Mouse (Mus musculus): ENCODE data around the gene Drc1. TPM values are rescaled to one million over a fixed set of nuclear protein-coding genes. Genes with fewer than 3 reads are reported as not detected.

The Drc1 gene
- polyA plus RNA-seq, 1 experiment from 2014 or later: 0.44 TPM

DNA sequence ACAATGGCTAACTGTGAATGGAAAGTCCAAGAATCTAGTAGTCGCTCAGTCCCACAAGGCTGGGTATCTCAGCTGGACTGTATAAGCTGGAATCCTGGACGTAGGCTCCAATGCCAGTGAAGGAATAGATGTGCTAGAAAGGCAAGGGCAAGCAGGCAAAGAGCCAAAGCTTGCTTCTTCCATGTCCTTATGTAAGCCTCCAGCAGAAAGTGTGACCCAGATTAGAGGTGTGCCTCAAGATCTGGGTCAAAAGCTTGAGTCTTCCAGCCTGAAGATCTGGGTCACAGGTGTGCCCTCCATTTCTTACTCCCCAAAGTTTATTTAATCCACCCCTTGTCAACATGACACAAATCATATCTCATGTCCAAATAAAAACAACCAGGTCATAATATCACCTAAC lies 4.8 kb upstream of the Drc1 start:
- no peaks in the 10 kb centered on the region for H3K4me1 ChIP-seq (ENCODE audit: control insufficient read depth, insufficient read depth, low read length)
- no peak for ATAC-seq (ENCODE audit: insufficient number of reproducible peaks, low FRiP score, low TSS enrichment, low read depth)
- no peak overlapping the region for H3K4me3 ChIP-seq (ENCODE audit: low read depth, low read length)
- no peaks in the 10 kb centered on the region for H3K27me3 ChIP-seq (ENCODE audit: control insufficient read depth, insufficient read depth, low read length)
- no peaks in the 10 kb centered on the region for H3K36me3 ChIP-seq (ENCODE audit: control insufficient read depth, insufficient read depth, low read length)
- H3K9me3 ChIP-seq (ENCODE audit: control insufficient read depth, low read length): no peaks in the 10 kb centered on the region
- no peak overlapping the region for H3K27ac ChIP-seq (replicated peaks; ENCODE audit: low read depth, low read length)
- H3K4me2 ChIP-seq (ENCODE audit: low read depth, severe bottlenecking): no peak overlapping the region
- DNase-seq (ENCODE audit: low spot score): no peak
- WGBS: 88% methylated on average over 2 of the region's 2 CpGs
- H3K9ac ChIP-seq (ENCODE audit: low read length): no peak overlapping the region

DNA sequence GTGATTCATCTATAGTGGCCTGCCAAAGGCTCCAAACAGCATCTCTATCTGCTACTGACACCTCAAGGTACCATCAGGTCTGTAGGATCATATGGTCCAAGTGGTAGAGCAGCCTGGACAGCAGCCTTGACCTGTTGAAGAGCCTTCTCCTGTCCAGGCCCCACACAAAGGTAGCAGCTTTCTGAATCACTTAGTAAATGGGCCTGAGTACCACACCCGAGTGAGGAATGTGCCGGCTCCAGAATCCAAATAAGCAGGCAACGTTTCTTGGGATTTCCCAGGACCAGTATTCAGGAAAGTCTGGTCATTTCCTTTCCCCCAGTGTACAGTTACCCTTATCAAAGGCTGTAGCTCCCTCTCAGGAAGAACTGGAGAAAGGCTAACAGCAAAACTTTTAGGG lies 2.2 kb upstream of the Drc1 start:
- no peak overlapping the region for H3K9ac ChIP-seq (ENCODE audit: low read length)
- H3K9me3 ChIP-seq (ENCODE audit: control insufficient read depth, low read length): no peaks in the 10 kb centered on the region
- WGBS: 69% methylated on average over 3 of the region's 3 CpGs
- H3K4me3 ChIP-seq (ENCODE audit: low read depth, low read length): no peak overlapping the region
- no peaks in the 10 kb centered on the region for H3K4me1 ChIP-seq (ENCODE audit: control insufficient read depth, insufficient read depth, low read length)
- DNase-seq (ENCODE audit: low spot score) (no peak), ATAC-seq (ENCODE audit: insufficient number of reproducible peaks, low FRiP score, low TSS enrichment, low read depth) (no peak)
- H3K27ac ChIP-seq (replicated peaks; ENCODE audit: low read depth, low read length): no peak overlapping the region
- no peaks in the 10 kb centered on the region for H3K27me3 ChIP-seq (ENCODE audit: control insufficient read depth, insufficient read depth, low read length)
- no peaks in the 10 kb centered on the region for H3K36me3 ChIP-seq (ENCODE audit: control insufficient read depth, insufficient read depth, low read length)
- H3K4me2 ChIP-seq (ENCODE audit: low read depth, severe bottlenecking): no peak overlapping the region

DNA sequence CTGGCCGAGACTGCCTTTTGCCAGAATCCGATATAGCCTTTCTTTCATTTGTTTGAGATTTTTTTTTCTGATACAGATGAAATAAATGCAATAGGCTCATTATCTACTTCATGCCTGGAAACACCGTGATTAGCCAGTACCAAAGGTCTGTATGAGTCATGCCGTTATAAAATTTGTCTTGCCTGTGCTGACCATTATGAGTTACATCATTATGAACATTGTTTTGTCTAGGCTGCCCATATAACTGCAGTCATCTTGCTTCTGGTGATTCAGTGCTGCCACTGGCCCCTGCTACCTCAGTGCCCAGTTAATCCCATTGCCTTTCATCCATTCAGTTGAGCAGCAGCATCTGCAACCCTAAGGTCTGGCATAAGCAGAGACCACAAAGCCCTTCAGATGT lies 1.7 kb upstream of the Drc1 start:
- H3K9ac ChIP-seq (ENCODE audit: low read length): no peak overlapping the region
- DNase-seq (ENCODE audit: low spot score) (no peak), ATAC-seq (ENCODE audit: insufficient number of reproducible peaks, low FRiP score, low TSS enrichment, low read depth) (no peak)
- H3K27me3 ChIP-seq (ENCODE audit: control insufficient read depth, insufficient read depth, low read length): no peaks in the 10 kb centered on the region
- WGBS: 87% methylated on average over 4 of the region's 4 CpGs
- no peaks in the 10 kb centered on the region for H3K4me1 ChIP-seq (ENCODE audit: control insufficient read depth, insufficient read depth, low read length)
- no peaks in the 10 kb centered on the region for H3K36me3 ChIP-seq (ENCODE audit: control insufficient read depth, insufficient read depth, low read length)
- H3K4me3 ChIP-seq (ENCODE audit: low read depth, low read length): no peak overlapping the region
- no peak overlapping the region for H3K27ac ChIP-seq (replicated peaks; ENCODE audit: low read depth, low read length)
- H3K4me2 ChIP-seq (ENCODE audit: low read depth, severe bottlenecking): no peak overlapping the region
- no peaks in the 10 kb centered on the region for H3K9me3 ChIP-seq (ENCODE audit: control insufficient read depth, low read length)

DNA sequence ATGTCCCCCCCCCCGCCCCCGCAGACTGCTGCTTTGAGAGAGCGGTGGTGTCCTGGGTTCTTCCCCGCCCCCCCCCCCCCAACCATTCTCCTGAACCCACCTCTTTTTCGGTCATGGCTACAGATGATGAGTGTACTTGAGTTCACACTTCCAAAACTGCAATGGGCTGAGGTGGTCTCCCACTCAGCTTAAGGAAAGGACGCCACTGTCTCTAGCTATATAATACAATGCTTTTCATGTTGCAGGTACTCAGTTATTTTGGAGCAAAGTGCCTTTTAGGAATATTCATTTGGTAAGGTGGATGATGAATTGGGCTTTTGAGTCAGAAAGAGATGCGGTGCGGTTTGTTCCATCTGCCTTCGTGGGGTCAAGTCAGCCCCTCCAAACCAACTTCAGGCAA lies 324 bp upstream of the Drc1 start:
- Histone ChIP-seq H3K4me2 (ENCODE audit: low read depth, severe bottlenecking) (peak overlapping the region; percentile 66), H3K36me3 (ENCODE audit: control insufficient read depth, insufficient read depth, low read length) (no peaks in the 10 kb centered on the region), H3K27ac (replicated peaks; ENCODE audit: low read depth, low read length) (no peak overlapping the region), H3K4me1 (ENCODE audit: control insufficient read depth, insufficient read depth, low read length) (no peaks in the 10 kb centered on the region), H3K9me3 (ENCODE audit: control insufficient read depth, low read length) (peaks cover 2% of the 10 kb centered on the region; the same call in 1 of the 2 replicates), H3K27me3 (ENCODE audit: control insufficient read depth, insufficient read depth, low read length) (no peaks in the 10 kb centered on the region), H3K9ac (ENCODE audit: low read length) (no peak overlapping the region), H3K4me3 (ENCODE audit: low read depth, low read length) (peak overlapping the region; percentile 35; the same call in 1 of the 2 replicates)
- WGBS: 45% methylated on average over 9 of the region's 9 CpGs
- ATAC-seq (ENCODE audit: insufficient number of reproducible peaks, low FRiP score, low TSS enrichment, low read depth) (no peak), DNase-seq (ENCODE audit: low spot score) (no peak)

DNA sequence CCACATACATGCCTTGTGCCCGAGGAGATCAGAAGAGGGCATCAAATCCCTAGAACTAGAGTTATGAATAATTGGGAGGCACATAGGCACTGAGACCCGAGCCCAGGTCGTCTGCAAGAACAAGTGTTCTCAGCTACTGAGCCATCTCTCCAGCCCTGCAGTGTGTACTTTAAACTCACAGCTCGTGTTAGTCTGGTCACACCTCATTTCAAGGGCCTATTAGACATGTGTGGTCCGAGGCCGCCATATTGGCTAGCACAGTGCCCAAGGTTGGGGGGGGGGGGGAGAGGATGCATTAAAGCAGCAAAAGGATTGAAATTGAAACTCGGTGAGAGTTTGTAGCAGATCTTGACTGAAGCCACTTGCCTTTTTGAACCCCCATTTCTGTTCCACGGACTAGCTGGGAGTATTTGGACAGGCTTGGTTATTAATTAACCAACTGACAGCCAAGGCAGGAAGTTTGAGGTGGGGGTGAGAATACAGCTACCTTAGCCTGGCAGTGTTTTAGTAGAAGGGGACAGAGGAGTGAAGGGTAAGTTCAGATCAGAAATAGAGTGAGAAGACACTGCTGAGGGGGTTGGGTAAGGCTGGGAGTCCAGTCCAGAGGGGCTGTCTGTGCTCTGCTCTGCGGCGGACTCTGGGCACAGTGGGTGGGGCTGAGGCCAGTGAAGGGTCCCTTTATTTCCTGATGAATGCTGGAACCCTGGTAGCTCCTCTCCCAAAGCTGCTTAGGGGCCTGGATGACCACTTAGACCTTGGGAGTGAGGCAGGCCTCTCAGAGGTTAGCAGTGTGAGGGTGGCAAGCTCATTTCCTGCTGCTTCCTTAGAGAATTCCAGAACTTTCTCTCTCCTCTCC lies 5.0 kb downstream of the Drc1 start:
- Histone ChIP-seq H3K27ac (replicated peaks; ENCODE audit: low read depth, low read length) (no peak overlapping the region), H3K27me3 (ENCODE audit: control insufficient read depth, insufficient read depth, low read length) (no peaks in the 10 kb centered on the region), H3K9ac (ENCODE audit: low read length) (no peak overlapping the region), H3K9me3 (ENCODE audit: control insufficient read depth, low read length) (peaks cover 2% of the 10 kb centered on the region; the same call in 1 of the 2 replicates), H3K36me3 (ENCODE audit: control insufficient read depth, insufficient read depth, low read length) (no peaks in the 10 kb centered on the region), H3K4me2 (ENCODE audit: low read depth, severe bottlenecking) (no peak overlapping the region), H3K4me1 (ENCODE audit: control insufficient read depth, insufficient read depth, low read length) (no peaks in the 10 kb centered on the region), H3K4me3 (ENCODE audit: low read depth, low read length) (no peak overlapping the region)
- DNase-seq (ENCODE audit: low spot score): no peak
- no peak for ATAC-seq (ENCODE audit: insufficient number of reproducible peaks, low FRiP score, low TSS enrichment, low read depth)
- 83% methylated on average over 10 of the region's 10 CpGs for WGBS

DNA sequence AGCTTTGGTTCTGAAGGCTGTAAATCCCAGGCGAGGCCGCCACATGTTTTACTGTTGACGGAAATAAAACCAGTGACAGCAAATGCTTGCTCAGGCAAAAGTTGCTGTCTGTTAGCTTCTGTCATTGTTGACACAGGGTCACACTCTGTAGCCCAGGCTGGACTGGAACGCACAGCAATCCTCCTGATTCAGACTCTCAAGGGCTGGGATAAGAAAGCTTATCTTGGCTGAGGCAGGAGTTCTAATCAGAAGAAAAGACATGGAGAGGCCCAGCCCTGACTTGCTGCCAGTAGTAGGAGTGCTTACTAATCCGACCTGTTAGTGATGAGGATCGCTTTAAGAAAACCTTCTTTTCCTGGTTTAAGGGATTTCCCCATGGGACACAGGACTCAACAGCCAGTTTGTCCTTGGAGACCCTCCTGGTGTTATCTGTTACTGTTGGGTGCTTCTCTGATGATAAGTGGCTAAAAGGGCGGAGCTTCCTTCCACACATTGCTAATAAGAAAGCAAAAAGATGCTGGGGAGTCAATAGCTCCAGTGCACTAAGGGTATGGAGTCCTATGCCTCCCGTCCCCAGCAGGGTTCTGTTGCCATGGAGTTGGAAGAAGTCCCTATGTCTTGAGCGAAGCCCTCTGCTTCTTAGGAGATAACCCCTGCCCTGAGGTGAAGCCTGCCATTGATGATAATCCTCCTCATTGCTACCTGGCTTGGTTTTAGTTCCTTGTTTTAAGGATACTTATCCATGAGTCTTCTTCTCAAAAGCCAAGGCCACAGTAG lies 6.1 kb downstream of the Drc1 start:
- H3K27me3 ChIP-seq (ENCODE audit: control insufficient read depth, insufficient read depth, low read length): no peaks in the 10 kb centered on the region
- no peak overlapping the region for H3K4me3 ChIP-seq (ENCODE audit: low read depth, low read length)
- no peak for DNase-seq (ENCODE audit: low spot score)
- no peak overlapping the region for H3K9ac ChIP-seq (ENCODE audit: low read length)
- H3K4me1 ChIP-seq (ENCODE audit: control insufficient read depth, insufficient read depth, low read length): no peaks in the 10 kb centered on the region
- no peak overlapping the region for H3K27ac ChIP-seq (replicated peaks; ENCODE audit: low read depth, low read length)
- H3K36me3 ChIP-seq (ENCODE audit: control insufficient read depth, insufficient read depth, low read length): no peaks in the 10 kb centered on the region
- H3K9me3 ChIP-seq (ENCODE audit: control insufficient read depth, low read length): peaks cover 2% of the 10 kb centered on the region; the same call in 1 of the 2 replicates
- H3K4me2 ChIP-seq (ENCODE audit: low read depth, severe bottlenecking): no peak overlapping the region
- no peak for ATAC-seq (ENCODE audit: insufficient number of reproducible peaks, low FRiP score, low TSS enrichment, low read depth)
- whole genome bisulfite sequencing: 75% methylated on average over 9 of the region's 9 CpGs

DNA sequence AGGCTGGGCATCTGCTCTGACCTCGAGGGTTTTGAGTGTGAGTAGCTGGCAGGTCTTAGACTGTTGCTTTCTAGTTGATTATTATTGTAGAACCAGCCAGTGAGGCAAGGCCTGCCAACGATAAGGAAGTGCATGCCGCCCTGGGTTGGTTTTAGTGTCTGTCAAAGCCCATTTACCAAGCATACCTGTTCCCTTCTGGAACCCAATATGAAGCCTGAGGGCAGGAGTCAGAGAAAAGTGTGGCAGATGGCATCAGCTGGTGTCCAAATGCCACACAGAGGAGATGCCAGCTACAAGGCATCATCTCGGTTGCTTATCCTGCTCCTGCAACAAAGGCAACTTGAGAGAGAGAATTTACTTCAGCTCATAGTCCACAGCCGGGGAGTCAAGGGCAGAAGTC lies 59.6 kb downstream of the Drc1 start:
- ATAC-seq (ENCODE audit: insufficient number of reproducible peaks, low FRiP score, low TSS enrichment, low read depth): no peak
- WGBS: 83% methylated on average over 5 of the region's 5 CpGs
- H3K9ac ChIP-seq (ENCODE audit: low read length): no peak overlapping the region

DNA sequence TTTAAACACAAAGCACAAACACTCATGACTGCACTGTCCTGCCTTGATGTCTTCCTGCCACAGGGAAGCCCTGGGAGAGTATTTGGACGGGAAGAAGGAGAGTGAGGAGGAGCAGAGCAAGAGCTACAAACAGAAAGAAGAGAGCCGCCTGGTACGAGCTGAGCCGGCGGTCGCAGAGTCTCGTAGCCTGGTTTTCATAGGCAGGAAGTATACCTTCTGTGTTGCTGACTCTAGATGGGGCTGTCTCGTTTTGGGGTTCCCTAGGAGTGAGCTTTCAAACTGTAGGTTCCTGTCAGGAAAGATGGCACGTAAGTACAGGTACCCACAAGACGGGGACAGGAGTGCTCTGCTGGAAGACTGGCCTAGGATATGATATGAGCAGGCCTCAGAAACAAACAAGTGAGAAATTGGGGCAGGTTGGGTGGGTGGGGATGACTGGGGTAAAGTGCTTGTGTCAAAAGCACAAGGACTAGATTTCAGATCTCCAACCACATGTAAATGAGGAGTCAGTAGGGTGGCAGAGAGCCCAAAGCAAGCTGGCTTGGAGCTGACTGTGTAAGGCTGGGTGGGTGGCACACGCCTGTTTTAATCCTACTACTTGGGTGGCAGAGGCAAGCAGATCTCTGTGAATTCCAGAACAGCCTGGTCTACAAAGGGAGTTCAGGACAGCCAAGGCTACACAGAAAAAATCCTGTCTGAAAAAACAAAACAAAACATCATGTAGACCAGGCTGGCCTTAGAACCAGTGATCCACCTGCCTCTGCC lies 60.6 kb downstream of the Drc1 start:
- H3K4me3 ChIP-seq (ENCODE audit: low read depth, low read length): no peak overlapping the region
- H3K4me1 ChIP-seq (ENCODE audit: control insufficient read depth, insufficient read depth, low read length): no peaks in the 10 kb centered on the region
- H3K36me3 ChIP-seq (ENCODE audit: control insufficient read depth, insufficient read depth, low read length): no peaks in the 10 kb centered on the region
- 81% methylated on average over 11 of the region's 11 CpGs for WGBS
- no peak overlapping the region for H3K4me2 ChIP-seq (ENCODE audit: low read depth, severe bottlenecking)
- no peak overlapping the region for H3K9ac ChIP-seq (ENCODE audit: low read length)
- DNase-seq (ENCODE audit: low spot score) (no peak), ATAC-seq (ENCODE audit: insufficient number of reproducible peaks, low FRiP score, low TSS enrichment, low read depth) (no peak)
- no peak overlapping the region for H3K27ac ChIP-seq (replicated peaks; ENCODE audit: low read depth, low read length)
- H3K27me3 ChIP-seq (ENCODE audit: control insufficient read depth, insufficient read depth, low read length): peaks cover 3% of the 10 kb centered on the region; the same call in 1 of the 2 replicates
- no peaks in the 10 kb centered on the region for H3K9me3 ChIP-seq (ENCODE audit: control insufficient read depth, low read length)

More for the DNA sequence above, 59.6 kb downstream of the Drc1 start:
- no peak overlapping the region for H3K4me3 ChIP-seq (ENCODE audit: low read depth, low read length)
- no peak overlapping the region for H3K27ac ChIP-seq (replicated peaks; ENCODE audit: low read depth, low read length)
- H3K4me1 ChIP-seq (ENCODE audit: control insufficient read depth, insufficient read depth, low read length): no peaks in the 10 kb centered on the region
- H3K4me2 ChIP-seq (ENCODE audit: low read depth, severe bottlenecking): no peak overlapping the region
- H3K9me3 ChIP-seq (ENCODE audit: control insufficient read depth, low read length): no peaks in the 10 kb centered on the region
- DNase-seq (ENCODE audit: low spot score): no peak
- peaks cover 3% of the 10 kb centered on the region; the same call in 1 of the 2 replicates for H3K27me3 ChIP-seq (ENCODE audit: control insufficient read depth, insufficient read depth, low read length)
- H3K36me3 ChIP-seq (ENCODE audit: control insufficient read depth, insufficient read depth, low read length): no peaks in the 10 kb centered on the region
